Mouse (Mus musculus): Measurements from ENCODE around the gene Lrr1. TPM values are rescaled to one million over a fixed set of nuclear protein-coding genes. Genes with fewer than 3 reads are reported as not detected.
A peak's percentile ranks its signal among the peaks of the same experiment; 100 is the strongest.

The Lrr1 gene
- polyA plus RNA-seq, 1 experiment from 2014 or later: 30.1 TPM

DNA sequence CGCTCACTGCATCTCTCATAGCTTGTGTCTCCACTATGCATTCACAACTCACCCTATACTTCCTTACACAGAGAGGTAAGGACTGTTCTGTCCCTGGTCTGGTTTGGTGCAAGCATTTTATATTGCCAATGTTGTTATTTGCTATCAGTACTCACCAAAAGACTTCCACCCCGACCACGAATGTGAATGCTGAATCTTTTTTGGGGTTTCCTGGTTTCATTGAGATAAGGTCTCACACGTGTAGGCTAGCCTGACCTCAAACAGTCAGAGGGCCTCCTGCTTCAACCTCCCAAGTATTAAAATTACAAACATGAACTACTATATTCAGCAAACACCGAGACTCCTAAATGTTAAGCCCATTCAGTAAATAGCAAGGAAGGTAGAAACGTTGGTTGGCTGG lies 37.3 kb upstream of the Lrr1 start:
- DNase-seq (ENCODE audit: low spot score) (no peak), ATAC-seq (ENCODE audit: insufficient number of reproducible peaks, low FRiP score, low TSS enrichment, low read depth) (no peak)
- Histone ChIP-seq H3K9ac (ENCODE audit: low read length) (no peak overlapping the region), H3K27ac (replicated peaks; ENCODE audit: low read depth, low read length) (no peak overlapping the region), H3K4me2 (ENCODE audit: low read depth, severe bottlenecking) (no peak overlapping the region), H3K4me1 (ENCODE audit: control insufficient read depth, insufficient read depth, low read length) (no peaks in the 10 kb centered on the region), H3K4me3 (ENCODE audit: low read depth, low read length) (no peak overlapping the region), H3K36me3 (ENCODE audit: control insufficient read depth, insufficient read depth, low read length) (no peaks in the 10 kb centered on the region), H3K9me3 (ENCODE audit: control insufficient read depth, low read length) (no peaks in the 10 kb centered on the region), H3K27me3 (ENCODE audit: control insufficient read depth, insufficient read depth, low read length) (no peaks in the 10 kb centered on the region)
- 90% methylated on average over 6 of the region's 6 CpGs for WGBS

DNA sequence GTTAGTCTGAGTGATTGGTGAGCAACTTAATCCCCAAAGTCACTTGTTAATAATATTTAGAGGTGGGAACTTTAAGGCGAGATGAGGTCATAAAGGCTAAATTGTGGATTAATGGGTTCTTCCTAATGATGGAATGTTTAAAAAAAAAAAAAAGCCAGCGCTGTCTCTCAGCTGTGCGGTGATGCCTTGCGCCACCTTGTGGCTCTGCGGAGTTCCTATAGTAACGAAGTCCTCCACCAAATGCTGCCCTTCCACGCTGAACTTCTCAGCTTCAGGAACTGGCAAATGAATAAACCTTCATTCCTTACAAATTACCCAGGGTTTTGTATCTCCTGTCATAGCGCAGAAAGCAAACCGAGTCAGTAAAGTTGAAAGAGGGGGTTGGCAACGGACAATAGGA lies 36.6 kb upstream of the Lrr1 start:
- Histone ChIP-seq H3K4me2 (ENCODE audit: low read depth, severe bottlenecking) (no peak overlapping the region), H3K27ac (replicated peaks; ENCODE audit: low read depth, low read length) (no peak overlapping the region), H3K27me3 (ENCODE audit: control insufficient read depth, insufficient read depth, low read length) (no peaks in the 10 kb centered on the region), H3K9ac (ENCODE audit: low read length) (no peak overlapping the region), H3K4me1 (ENCODE audit: control insufficient read depth, insufficient read depth, low read length) (no peaks in the 10 kb centered on the region), H3K4me3 (ENCODE audit: low read depth, low read length) (no peak overlapping the region), H3K9me3 (ENCODE audit: control insufficient read depth, low read length) (no peaks in the 10 kb centered on the region), H3K36me3 (ENCODE audit: control insufficient read depth, insufficient read depth, low read length) (no peaks in the 10 kb centered on the region)
- no peak for ATAC-seq (ENCODE audit: insufficient number of reproducible peaks, low FRiP score, low TSS enrichment, low read depth)
- DNase-seq (ENCODE audit: low spot score): peak; percentile 53
- WGBS: 8% methylated on average over 10 of the region's 10 CpGs

DNA sequence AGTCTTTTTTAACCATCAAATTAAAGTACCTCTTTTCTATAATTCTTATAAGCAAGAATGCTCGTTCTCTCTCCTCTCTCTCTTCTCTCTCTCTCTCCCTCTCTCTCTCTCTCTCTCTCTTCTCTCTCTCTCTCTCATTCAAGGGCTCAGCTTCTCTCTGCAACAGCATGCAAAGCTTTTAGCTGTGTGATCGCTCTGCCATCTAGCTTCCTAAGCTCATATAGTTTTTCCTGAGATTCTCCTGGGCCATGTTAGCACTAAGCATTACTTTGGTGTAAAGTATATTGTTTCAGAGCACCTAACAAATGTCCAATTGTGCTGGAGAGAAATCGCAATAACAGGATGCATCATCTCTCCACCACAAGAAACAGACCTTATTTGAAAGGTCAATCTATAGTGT lies 29.4 kb upstream of the Lrr1 start:
- DNase-seq (ENCODE audit: low spot score) (no peak), ATAC-seq (ENCODE audit: insufficient number of reproducible peaks, low FRiP score, low TSS enrichment, low read depth) (no peak)
- H3K9ac ChIP-seq (ENCODE audit: low read length): no peak overlapping the region
- WGBS: 90% methylated on average over 3 of the region's 3 CpGs
- no peak overlapping the region for H3K4me2 ChIP-seq (ENCODE audit: low read depth, severe bottlenecking)
- no peaks in the 10 kb centered on the region for H3K4me1 ChIP-seq (ENCODE audit: control insufficient read depth, insufficient read depth, low read length)
- H3K27ac ChIP-seq (replicated peaks; ENCODE audit: low read depth, low read length): no peak overlapping the region
- H3K4me3 ChIP-seq (ENCODE audit: low read depth, low read length): no peak overlapping the region
- no peaks in the 10 kb centered on the region for H3K27me3 ChIP-seq (ENCODE audit: control insufficient read depth, insufficient read depth, low read length)
- no peaks in the 10 kb centered on the region for H3K9me3 ChIP-seq (ENCODE audit: control insufficient read depth, low read length)
- H3K36me3 ChIP-seq (ENCODE audit: control insufficient read depth, insufficient read depth, low read length): no peaks in the 10 kb centered on the region

DNA sequence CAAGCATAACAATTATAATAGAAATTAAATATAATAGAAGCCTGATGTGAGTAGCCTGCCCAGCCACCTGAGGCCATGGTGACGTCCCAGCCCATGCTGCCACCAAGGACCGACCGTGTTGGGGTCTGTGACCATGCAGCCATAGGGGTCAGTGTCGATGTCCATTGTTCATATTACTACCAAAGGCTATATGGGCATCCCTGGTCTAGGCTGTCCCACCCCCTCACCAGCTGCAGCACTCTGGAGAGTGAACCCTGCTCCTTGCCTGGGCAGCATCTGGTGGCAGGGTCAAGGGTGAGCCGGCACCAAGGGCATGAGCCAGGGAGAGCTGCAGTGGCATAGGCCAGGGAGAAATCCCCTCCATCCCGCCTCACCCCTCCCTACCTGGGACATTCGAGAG lies 28.8 kb upstream of the Lrr1 start:
- no peak overlapping the region for H3K27ac ChIP-seq (replicated peaks; ENCODE audit: low read depth, low read length)
- H3K27me3 ChIP-seq (ENCODE audit: control insufficient read depth, insufficient read depth, low read length): no peaks in the 10 kb centered on the region
- whole genome bisulfite sequencing: 79% methylated on average over 7 of the region's 7 CpGs
- no peaks in the 10 kb centered on the region for H3K9me3 ChIP-seq (ENCODE audit: control insufficient read depth, low read length)
- no peak; the same call in 1 of the 2 replicates for ATAC-seq (ENCODE audit: insufficient number of reproducible peaks, low FRiP score, low TSS enrichment, low read depth)
- no peak overlapping the region for H3K4me3 ChIP-seq (ENCODE audit: low read depth, low read length)
- no peak overlapping the region for H3K4me2 ChIP-seq (ENCODE audit: low read depth, severe bottlenecking)
- DNase-seq (ENCODE audit: low spot score): no peak
- no peaks in the 10 kb centered on the region for H3K4me1 ChIP-seq (ENCODE audit: control insufficient read depth, insufficient read depth, low read length)
- no peak overlapping the region for H3K9ac ChIP-seq (ENCODE audit: low read length)
- no peaks in the 10 kb centered on the region for H3K36me3 ChIP-seq (ENCODE audit: control insufficient read depth, insufficient read depth, low read length)

DNA sequence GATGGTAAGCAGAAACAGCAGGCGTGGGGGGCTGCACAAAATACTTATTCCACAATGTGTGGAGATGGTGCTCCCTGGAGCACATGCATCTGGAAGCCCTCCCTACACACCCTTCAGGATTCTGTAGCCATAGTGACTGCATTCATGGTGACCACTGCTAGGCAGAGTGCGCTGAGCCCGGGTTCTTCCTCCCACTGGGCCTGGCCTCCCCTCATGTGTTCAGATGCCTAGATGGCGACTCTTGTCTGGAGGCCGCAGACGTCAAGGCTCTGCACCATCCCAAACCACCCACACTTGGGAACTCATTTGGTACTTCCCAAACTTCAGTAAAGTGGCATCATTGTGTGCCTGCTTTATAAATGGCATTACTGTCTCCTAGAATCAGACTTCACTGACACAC lies 25.2 kb upstream of the Lrr1 start:
- Histone ChIP-seq H3K9me3 (ENCODE audit: control insufficient read depth, low read length) (no peaks in the 10 kb centered on the region), H3K9ac (ENCODE audit: low read length) (no peak overlapping the region), H3K27me3 (ENCODE audit: control insufficient read depth, insufficient read depth, low read length) (no peaks in the 10 kb centered on the region), H3K4me3 (ENCODE audit: low read depth, low read length) (no peak overlapping the region), H3K36me3 (ENCODE audit: control insufficient read depth, insufficient read depth, low read length) (no peaks in the 10 kb centered on the region), H3K4me2 (ENCODE audit: low read depth, severe bottlenecking) (no peak overlapping the region), H3K4me1 (ENCODE audit: control insufficient read depth, insufficient read depth, low read length) (no peaks in the 10 kb centered on the region), H3K27ac (replicated peaks; ENCODE audit: low read depth, low read length) (no peak overlapping the region)
- DNase-seq (ENCODE audit: low spot score): no peak
- ATAC-seq (ENCODE audit: insufficient number of reproducible peaks, low FRiP score, low TSS enrichment, low read depth): no peak
- WGBS: 78% methylated on average over 6 of the region's 6 CpGs

DNA sequence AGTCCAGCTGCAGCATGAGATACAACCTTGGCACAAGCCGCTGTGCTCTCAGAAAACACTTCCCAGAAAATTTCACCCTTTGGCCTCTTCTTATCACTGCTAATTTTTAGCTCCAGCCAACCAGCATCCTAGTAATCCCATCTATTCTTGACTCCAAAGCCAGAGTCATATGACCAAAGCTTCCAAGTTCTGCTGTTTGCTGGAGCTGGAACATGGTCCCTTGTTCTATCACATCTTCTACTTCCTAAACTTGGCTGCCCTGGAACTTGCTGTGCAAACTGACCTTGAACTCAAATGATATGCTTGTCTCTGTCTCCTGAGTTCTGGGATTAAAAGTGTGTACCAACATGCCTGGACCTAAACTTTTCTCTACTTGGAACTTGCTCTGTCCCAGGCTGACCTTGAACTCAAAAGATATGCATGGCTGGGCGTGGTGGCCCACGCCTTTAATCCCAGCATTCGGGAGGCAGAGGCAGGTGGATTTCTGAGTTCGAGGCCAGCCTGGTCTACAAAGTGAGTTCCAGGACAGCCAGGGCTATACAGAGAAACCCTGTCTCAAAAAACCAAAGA lies 21.4 kb upstream of the Lrr1 start:
- 94% methylated on average over 5 of the region's 5 CpGs for WGBS
- Histone ChIP-seq H3K27me3 (ENCODE audit: control insufficient read depth, insufficient read depth, low read length) (no peaks in the 10 kb centered on the region), H3K36me3 (ENCODE audit: control insufficient read depth, insufficient read depth, low read length) (no peaks in the 10 kb centered on the region), H3K9me3 (ENCODE audit: control insufficient read depth, low read length) (no peaks in the 10 kb centered on the region), H3K27ac (replicated peaks; ENCODE audit: low read depth, low read length) (no peak overlapping the region), H3K4me3 (ENCODE audit: low read depth, low read length) (no peak overlapping the region), H3K4me2 (ENCODE audit: low read depth, severe bottlenecking) (no peak overlapping the region), H3K4me1 (ENCODE audit: control insufficient read depth, insufficient read depth, low read length) (no peaks in the 10 kb centered on the region), H3K9ac (ENCODE audit: low read length) (no peak overlapping the region)
- ATAC-seq (ENCODE audit: insufficient number of reproducible peaks, low FRiP score, low TSS enrichment, low read depth) (no peak), DNase-seq (ENCODE audit: low spot score) (no peak)

DNA sequence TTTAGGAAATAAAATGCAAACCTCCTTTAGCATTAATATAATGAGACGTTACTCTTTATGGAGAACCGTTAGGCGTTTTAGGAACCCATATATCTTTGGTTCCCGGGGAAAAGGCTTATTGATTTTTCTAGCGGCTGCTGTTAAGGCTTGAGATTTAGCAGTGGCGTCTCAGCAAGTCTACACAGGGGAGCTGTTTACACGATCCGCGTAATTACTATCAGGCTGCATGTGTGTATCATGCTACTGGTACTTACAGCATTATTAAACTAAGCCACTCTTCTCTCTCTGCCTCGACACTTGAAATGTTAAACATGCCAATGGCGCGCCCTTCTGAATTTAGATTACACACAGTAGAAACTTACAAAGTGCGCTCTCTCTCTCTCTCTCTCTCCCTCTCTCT lies 18.6 kb upstream of the Lrr1 start:
- no peaks in the 10 kb centered on the region for H3K9me3 ChIP-seq (ENCODE audit: control insufficient read depth, low read length)
- H3K9ac ChIP-seq (ENCODE audit: low read length): no peak overlapping the region
- DNase-seq (ENCODE audit: low spot score): no peak
- no peak overlapping the region for H3K27ac ChIP-seq (replicated peaks; ENCODE audit: low read depth, low read length)
- WGBS: 75% methylated on average over 13 of the region's 13 CpGs
- no peak overlapping the region for H3K4me3 ChIP-seq (ENCODE audit: low read depth, low read length)
- H3K36me3 ChIP-seq (ENCODE audit: control insufficient read depth, insufficient read depth, low read length): no peaks in the 10 kb centered on the region
- no peaks in the 10 kb centered on the region for H3K27me3 ChIP-seq (ENCODE audit: control insufficient read depth, insufficient read depth, low read length)
- ATAC-seq (ENCODE audit: insufficient number of reproducible peaks, low FRiP score, low TSS enrichment, low read depth): no peak
- H3K4me1 ChIP-seq (ENCODE audit: control insufficient read depth, insufficient read depth, low read length): no peaks in the 10 kb centered on the region
- no peak overlapping the region for H3K4me2 ChIP-seq (ENCODE audit: low read depth, severe bottlenecking)

DNA sequence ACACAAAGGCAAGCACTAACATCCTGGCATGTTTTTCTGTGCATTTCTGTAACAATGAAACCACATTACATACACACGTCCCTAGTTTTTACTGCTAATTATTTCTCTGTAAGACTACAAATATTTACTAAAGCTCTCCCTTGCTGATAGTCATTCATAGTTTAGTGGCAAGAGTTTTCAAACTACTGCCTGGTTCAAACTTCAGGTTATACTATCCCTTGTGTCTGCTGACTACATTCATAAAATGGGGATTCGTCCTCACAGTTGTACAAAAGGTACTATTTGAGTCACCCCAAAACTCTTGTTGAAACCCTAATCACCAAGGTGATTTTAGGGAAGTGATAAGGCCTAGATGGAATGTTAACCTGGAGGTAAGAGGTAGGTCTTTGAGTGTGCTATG lies 12.7 kb upstream of the Lrr1 start:
- Histone ChIP-seq H3K4me2 (ENCODE audit: low read depth, severe bottlenecking) (no peak overlapping the region), H3K27ac (replicated peaks; ENCODE audit: low read depth, low read length) (no peak overlapping the region), H3K27me3 (ENCODE audit: control insufficient read depth, insufficient read depth, low read length) (no peaks in the 10 kb centered on the region), H3K36me3 (ENCODE audit: control insufficient read depth, insufficient read depth, low read length) (peaks cover 3% of the 10 kb centered on the region; the same call in 1 of the 2 replicates), H3K9ac (ENCODE audit: low read length) (no peak overlapping the region), H3K9me3 (ENCODE audit: control insufficient read depth, low read length) (no peaks in the 10 kb centered on the region), H3K4me1 (ENCODE audit: control insufficient read depth, insufficient read depth, low read length) (no peaks in the 10 kb centered on the region), H3K4me3 (ENCODE audit: low read depth, low read length) (no peak overlapping the region)
- DNase-seq (ENCODE audit: low spot score) (no peak), ATAC-seq (ENCODE audit: insufficient number of reproducible peaks, low FRiP score, low TSS enrichment, low read depth) (no peak)
- 78% methylated on average over 2 of the region's 2 CpGs for WGBS

DNA sequence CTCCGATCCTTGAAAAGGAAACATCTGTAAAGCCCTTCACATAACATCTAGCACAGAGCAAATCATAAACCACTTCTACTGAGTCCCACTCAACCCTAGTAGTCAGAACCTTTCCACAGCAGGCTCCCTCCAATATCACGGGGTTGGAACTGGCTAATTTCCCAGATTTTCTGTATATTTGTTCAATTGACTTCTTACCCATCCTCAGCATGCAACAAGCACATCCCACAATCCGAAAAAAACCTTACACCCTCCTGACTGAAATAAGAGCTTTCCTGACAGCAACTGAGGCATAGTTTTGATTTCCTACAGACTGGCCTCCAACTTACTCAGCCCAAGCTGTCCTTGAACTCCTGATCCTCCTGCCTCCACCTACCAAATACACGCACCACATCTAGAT lies 12.2 kb upstream of the Lrr1 start:
- H3K9me3 ChIP-seq (ENCODE audit: control insufficient read depth, low read length): no peaks in the 10 kb centered on the region
- DNase-seq (ENCODE audit: low spot score): no peak
- WGBS: 87% methylated on average over 4 of the region's 4 CpGs

More for the DNA sequence above, 12.2 kb upstream of the Lrr1 start:
- no peak for ATAC-seq (ENCODE audit: insufficient number of reproducible peaks, low FRiP score, low TSS enrichment, low read depth)
- no peaks in the 10 kb centered on the region for H3K4me1 ChIP-seq (ENCODE audit: control insufficient read depth, insufficient read depth, low read length)
- H3K4me2 ChIP-seq (ENCODE audit: low read depth, severe bottlenecking): no peak overlapping the region
- H3K27me3 ChIP-seq (ENCODE audit: control insufficient read depth, insufficient read depth, low read length): no peaks in the 10 kb centered on the region
- no peak overlapping the region for H3K9ac ChIP-seq (ENCODE audit: low read length)
- H3K4me3 ChIP-seq (ENCODE audit: low read depth, low read length): no peak overlapping the region
- H3K27ac ChIP-seq (replicated peaks; ENCODE audit: low read depth, low read length): no peak overlapping the region
- peaks cover 3% of the 10 kb centered on the region; the same call in 1 of the 2 replicates for H3K36me3 ChIP-seq (ENCODE audit: control insufficient read depth, insufficient read depth, low read length)

Data from limb, embryonic 11.5 days (tissue).